Mouse (Mus musculus): ENCODE data around the gene Narfl.

Narfl gene

DNA sequence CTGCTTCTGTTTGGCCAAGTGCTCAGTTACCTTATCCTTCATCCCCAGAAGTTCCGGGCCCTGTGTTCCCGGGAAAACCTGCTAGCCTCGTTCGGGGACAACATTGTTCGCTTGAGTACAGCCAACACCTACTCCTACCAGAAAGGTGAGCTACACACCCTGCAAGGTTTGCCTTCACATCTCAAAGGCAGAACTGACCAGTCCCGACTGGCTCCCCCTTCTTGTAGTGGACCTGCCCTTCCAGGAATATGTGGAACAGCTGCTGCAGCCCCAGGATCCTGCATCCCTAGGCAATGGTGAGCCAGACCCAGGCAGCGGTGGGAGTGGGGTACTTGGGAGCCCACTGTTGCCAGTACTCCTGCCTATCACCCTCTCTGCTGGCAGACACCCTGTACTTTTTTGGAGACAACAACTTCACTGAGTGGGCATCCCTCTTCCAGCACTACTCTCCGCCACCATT lies 56.0 kb downstream of the Narfl start:
- DNase-seq (ENCODE audit: low read depth), result no peak

DNA sequence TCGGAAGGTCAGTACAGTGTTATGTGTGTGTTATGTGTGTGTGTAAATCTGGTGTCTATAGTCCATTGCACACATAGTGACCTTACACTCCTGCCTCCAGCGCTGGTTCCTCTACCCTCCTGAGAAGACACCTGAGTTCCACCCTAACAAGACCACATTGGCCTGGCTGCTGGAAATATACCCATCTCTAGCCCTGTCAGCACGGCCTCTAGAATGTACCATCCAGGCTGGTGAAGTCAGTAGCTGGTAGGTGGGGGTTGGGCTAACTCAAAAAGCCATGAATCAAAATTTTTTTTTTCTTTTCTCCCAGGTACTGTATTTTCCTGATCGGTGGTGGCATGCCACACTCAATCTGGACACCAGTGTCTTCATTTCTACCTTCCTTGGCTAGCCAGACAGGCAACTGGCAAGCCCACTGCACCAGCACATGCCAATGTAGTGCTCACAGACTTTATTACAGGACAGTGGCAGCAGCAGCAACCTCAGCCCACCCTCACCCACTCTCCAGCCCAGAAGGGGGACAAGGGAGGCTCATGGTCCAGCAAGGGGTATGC lies 56.7 kb downstream of the Narfl start:
- no peak for DNase-seq (ENCODE audit: low read depth)

DNA sequence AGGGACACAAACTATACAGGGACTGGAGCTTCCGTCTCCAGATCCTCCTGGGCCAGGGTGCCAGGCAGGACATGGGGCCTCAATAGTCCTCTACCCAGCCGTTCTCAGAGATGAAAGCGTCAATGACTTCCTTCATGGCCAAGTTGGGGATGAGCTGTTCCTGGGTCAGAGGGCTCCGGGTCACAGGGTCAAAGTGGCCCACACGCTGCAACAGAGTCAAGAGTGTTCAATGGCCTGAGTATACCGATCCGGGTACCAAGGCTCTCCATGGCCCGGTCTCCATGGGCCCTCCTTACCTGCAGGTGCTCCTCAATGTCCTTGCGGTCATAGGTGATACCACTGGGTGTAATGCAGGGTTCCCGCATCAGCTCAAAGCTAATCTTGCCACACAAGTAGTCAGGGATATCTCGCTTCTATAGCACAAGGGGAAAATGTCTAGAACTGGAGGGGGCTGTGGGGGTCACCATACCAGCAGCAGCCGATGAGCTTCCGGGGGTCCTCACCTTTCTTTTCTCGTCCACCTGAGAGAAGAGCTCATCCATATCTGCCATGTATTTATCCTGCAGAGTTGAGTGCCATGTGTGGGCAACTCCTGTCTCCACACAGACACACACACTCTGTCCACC lies 57.3 kb downstream of the Narfl start:
- no peak for DNase-seq (ENCODE audit: low read depth)

DNA sequence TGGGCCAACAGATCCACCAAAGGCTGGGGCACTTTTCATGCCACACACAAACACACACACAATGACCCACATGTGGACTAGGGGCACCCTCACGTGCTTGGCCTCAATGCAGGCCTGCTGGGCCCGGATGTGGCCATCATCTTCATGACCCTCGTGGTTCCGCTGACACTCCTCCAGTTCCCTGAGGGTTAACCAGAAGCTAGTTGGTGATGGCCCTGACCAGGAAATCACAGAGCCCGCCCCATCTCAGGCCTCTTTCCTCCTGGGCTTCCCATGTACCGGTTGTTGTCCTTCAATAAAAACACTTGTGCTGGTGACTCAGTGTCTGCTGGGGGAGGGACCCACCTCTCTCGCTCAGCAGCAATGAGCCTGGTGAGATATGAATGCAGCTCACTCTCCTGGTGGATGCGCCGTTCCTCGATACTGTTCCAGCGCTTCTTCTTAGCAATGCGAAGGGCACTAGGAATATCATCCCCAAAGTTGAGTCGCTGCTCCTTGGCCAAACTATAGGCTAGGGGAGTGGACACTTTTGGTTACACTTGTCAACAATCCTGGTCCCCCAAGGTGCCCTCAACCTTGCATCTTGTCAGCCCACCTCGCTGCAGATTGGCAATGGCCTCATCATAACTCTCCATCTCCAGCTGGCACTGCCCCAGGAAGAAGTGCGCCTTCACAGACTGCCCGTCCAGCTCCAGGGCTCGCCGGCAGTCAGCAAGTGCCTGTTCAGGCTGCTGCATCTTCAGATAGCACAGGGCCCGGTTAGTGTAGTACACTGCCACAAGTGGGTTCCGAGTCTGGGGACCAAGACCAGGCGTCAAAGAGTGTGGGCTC lies 58.1 kb downstream of the Narfl start:
- peak; percentile 20 for DNase-seq (ENCODE audit: low read depth)

DNA sequence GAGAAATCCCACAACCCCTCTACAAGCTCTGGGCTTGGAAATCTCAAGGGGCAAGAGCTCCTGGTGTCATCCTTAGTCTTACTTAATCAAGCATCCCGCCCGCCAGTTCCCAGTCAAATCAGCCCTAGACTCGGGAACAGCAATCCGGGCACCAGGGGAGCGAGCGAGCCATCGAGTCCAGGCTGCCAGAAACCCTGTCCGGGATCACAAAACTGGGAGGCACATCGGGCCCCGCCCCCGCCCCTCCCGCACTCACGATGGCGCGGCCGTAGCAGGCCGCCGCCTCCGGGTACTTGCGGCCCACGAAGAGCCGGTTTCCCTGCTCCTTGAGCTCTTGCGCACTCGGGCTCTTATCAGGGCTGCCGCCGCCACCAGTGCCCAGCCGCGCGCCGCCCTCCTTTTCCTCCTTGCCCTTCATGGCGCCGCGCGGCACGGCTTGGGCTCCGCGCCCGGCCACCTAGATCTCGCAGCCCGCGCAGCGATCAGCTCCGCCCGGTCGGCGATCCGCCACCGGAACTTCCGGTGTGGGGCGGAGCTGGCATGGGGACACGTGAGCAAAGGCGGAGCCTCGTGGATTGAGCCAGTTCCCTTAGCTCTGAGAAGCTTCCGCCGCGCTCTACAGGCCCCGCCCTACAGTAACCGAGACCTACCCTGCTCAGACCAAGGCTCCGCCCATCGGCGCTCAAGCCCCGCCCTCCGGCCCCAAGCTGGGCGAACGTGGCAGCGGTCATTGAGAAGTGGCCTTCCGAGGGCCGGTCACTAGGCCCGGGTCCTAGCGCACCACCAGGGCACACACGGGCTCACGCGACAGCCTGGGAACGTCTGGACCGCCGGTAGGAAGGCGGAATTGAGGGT lies 59.1 kb downstream of the Narfl start:
- DNase-seq (ENCODE audit: low read depth), result peak; percentile 98
